Mouse (Mus musculus) layer of hippocampus, adult 2 months (tissue): Measurements from ENCODE around the gene Lix1l. TPM values are rescaled to one million over a fixed set of nuclear protein-coding genes. Genes with fewer than 3 reads are reported as not detected.
"Not testable (repeated sequence)": the region's sequence is repeated elsewhere in the genome, so short reads cannot be mapped to it uniquely, and the experiment has no call there.

Experiments used
- DNase-seq, 2 experiments: peaks; one replicate each; pipeline ENCODE4 v3.0.0; 2022; ENCODE audit warnings: low spot score in 2 of 2
- H3K27ac ChIP-seq: fragments of 200-600 bp; 2 replicates; pipeline ENCODE4 v1.8.1; 2022
- H3K4me3 ChIP-seq: fragments of 200-600 bp; 2 replicates; pipeline ENCODE4 v1.8.1; 2022; ENCODE audit warnings: mild to moderate bottlenecking
- CTCF ChIP-seq: fragments of 200-600 bp; conservative IDR thresholded peaks from 2 replicates; pipeline ENCODE4 v1.8.1; 2022; ENCODE audit warnings: antibody characterized with exemption, mild to moderate bottlenecking, moderate library complexity
- total RNA-seq, 2 experiments: library from RNA; stranded (reverse); gene quantifications; 2 replicates each; pipeline ENCODE4 v1.2.3; 2021

Gene Lix1l
- total RNA-seq, 2 experiments from 2014 or later, result 29.0 to 29.1 TPM

DNA sequence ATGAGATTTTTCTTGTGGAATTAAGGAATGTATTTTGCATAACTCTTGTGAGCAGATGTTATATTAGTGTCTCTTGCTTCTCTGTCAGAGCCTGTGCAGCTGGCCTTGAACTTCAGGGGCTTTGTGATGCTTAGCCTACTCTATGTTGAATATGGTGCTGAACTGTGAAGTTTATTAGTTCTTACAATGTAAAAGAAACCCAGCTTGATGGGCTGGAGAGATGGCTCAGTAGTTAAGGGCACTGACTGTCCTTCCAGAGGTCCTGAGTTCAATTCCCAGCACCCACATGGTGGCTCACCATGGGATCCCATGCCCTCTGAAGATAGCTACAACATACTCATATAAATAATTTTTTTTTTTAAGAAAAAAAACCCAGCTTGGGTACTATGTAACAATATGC lies 31.1 kb downstream of the Lix1l start:
- Histone ChIP-seq H3K4me3 (no peak overlapping the region), H3K27ac (no peak overlapping the region)
- no peak for TF ChIP-seq CTCF
- DNase-seq, result no peak

DNA sequence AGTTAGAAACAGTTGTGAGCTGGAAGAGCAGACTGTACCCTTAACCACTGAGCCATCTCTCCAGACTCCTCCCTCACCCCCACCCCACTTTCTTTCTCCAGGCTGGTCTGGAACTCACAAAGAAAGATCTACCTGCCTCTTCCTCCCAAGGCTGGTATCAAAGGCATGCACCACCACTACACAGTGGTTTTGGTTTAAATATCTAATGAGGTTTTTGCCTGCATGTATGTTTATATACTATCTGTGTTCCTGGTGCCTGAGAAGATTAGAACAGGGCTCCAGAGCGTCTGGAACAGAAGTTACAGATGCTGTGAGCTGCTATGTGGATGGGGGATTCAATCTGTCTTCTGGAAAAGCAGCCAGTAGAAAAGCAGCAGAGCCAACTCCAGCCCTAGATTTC lies 33.1 kb downstream of the Lix1l start:
- no peak overlapping the region for H3K4me3 ChIP-seq
- no peak for TF ChIP-seq CTCF
- no peak for DNase-seq
- no peak overlapping the region for H3K27ac ChIP-seq

DNA sequence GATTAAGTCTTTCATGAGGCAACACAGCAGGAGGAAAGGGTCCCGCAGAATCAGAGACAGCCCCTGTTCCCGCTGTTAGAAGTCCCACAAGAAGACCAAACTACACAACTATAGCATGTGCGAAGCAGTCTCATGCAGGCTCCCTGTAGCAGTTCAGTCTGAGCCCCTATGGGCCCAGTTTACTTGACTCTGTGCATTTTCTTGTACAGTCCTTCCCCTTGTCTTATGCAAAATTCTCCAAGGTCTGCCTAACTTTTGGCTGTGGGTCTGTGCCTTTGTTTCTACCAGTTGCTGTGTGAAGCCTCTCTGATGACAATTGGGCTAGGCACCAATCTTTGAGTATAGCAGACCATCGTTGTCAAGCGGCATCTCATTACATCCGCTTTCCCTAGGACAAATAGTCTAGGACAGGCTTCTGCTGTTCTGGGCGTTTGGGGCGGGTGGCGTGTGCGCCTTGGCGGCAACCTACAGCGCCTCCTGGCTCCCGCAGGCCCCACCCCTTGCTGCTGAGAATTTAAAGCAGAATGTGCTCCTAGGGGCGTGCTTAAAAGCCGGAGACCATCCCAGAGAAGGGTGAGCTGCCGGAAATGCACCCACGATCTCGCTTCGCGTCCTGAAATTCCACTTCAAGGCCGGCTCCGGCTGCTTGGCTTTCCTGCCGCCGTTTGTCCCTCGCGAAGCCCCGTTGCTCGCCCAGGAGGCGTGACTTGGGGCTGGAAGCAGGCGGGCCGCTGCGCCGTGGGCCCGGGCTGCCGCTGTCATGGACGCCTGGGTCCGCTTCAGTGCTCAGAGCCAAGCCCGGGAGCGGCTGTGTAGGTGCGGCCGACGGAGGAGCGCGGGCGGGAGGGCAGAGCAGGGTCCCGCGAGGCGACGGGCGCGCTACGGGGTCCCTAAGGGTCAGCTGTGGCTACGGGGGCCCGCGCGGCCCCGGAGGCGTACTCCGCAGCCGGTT lies 34.3 kb downstream of the Lix1l start, which contains the start of the genes Pex11b and Gm42957:
TSS of gene Pex11b (plus strand) at position 449 of the 952 bp plus-strand sequence.
TSS of gene Gm42957 (plus strand) at position 547 of the 952 bp plus-strand sequence.
- peak; percentile 61 for TF ChIP-seq CTCF
- H3K4me3 ChIP-seq, result peak within 1 kb of the TSS; percentile 95
- DNase-seq, result peak; percentile 84 to 86
- peak within 1 kb of the TSS; percentile 91 for H3K27ac ChIP-seq

DNA sequence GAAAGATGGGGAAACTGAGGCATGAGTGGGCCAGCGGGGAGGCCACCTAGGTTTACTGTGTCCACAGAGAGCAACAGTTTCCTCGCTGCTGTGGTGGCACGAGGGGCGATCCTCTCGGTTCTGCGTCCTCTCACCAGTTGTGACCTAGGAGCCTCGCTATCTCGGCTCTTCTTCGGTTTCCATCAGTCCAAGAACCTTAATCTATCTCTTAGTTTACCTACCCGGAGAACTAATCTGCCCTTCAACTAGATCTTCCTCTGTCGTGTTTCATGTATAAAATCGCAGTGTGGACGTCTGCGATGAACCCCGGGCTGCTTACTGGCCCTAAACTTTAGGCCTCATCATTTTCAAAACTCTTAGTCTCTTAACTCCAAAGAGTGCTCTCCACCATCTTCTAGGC lies 35.0 kb downstream of the Lix1l start:
- peak overlapping the region; percentile 91 for H3K27ac ChIP-seq
- DNase-seq, result no peak
- no peak for TF ChIP-seq CTCF
- H3K4me3 ChIP-seq, result peak overlapping the region; percentile 95

DNA sequence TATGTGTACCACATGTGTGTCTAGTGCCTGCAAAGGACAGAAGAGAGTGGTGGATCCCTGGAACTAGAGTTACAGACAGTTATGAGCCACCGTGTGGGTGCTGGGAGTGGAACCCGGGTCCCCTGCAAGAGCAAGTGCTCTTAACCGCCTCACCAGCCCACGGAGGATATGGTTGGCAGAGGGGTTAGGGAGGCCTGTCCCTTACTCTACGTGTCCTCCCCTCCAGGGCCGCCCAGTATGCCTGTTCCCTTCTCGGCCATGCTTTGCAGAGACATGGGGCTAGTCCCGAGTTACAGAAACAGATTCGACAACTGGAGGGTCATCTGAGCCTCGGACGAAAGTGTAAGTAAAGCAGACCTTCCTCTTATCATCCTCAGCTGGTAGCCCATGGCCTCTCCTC lies 35.5 kb downstream of the Lix1l start:
- H3K27ac ChIP-seq, result no peak overlapping the region
- peak overlapping the region; percentile 95 for H3K4me3 ChIP-seq
- TF ChIP-seq CTCF, result no peak

DNA sequence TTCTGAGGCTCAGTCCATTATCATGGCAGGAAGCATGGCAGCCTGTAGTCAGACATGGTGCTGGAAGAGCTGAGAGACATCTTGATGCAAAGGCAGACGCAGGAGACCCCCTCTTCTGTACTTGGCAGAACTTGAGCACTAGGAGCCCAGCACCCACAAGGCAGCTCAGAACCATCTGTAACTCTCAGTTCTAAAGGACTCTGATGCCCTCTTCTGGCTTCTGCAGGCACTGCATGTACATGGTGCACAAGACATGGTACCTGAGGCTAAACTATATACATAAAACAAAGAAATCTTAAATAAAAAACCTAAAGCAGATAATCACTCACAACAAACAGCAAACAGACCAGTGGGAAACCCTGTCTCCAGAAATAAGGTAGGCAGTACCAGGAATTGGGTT lies 38.3 kb downstream of the Lix1l start:
- DNase-seq, result peak in 1 of 2 experiments; percentile 56
- Histone ChIP-seq H3K27ac (no peak overlapping the region), H3K4me3 (no peak overlapping the region)
- peak; percentile 84 for TF ChIP-seq CTCF

More for the DNA sequence above, 35.5 kb downstream of the Lix1l start:
- DNase-seq, result no peak

DNA sequence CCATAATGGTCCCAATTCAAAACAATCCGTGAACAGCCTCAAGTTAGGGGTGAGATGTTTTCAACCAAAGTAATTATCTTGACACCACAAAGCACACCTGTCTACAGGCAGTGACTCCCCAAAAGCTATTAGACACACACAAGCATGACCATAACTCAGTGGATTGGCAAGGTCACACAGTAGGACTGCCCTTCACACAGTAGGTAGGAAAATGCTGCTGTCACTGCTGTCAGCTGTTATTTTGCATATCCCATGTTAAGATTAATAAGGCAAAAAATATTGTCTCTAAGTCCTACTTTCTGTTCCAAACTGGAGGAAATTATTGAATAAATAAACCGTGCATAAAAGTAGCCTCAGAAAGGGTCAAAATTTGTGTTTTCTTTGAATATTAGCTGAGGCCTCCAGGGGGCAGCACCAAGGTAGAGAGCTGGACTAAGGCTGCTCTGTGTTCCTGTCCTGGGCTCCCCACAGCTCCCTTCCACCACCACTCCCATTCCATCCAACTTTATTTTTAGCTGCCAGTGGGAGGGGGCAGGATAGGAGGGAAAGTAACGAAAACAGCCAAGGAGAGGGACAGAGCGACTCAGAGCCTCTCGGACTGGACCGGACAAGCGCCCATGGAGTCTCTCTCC lies 44.2 kb downstream of the Lix1l start, which contains the start of gene Itga10:
TSS of gene Itga10 (plus strand) at position 567 of the 632 bp plus-strand sequence.
- Histone ChIP-seq H3K4me3 (no peak within 1 kb of the TSS), H3K27ac (no peak within 1 kb of the TSS)
- TF ChIP-seq CTCF, result peak; percentile 83
- DNase-seq, result peak in 1 of 2 experiments; percentile 26

DNA sequence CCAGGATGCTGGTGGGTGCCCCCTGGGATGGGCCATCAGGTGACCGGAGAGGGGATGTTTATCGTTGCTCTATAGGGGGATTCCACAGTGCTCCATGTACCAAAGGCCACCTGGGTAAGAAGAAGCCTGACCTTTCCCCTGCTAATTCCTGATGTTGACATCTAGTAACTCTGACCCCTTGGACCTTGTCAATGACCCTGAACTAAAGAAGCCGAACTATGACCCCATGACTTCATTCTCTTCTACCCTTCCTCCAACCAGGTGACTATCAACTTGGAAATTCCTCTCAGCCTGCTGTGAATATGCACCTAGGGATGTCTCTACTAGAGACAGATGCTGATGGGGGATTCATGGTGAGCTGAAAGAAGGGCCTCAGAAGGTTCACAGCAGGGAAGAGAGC lies 46.4 kb downstream of the Lix1l start:
- DNase-seq, result no peak
- Histone ChIP-seq H3K4me3 (no peak overlapping the region), H3K27ac (no peak overlapping the region)
- TF ChIP-seq CTCF, result no peak

DNA sequence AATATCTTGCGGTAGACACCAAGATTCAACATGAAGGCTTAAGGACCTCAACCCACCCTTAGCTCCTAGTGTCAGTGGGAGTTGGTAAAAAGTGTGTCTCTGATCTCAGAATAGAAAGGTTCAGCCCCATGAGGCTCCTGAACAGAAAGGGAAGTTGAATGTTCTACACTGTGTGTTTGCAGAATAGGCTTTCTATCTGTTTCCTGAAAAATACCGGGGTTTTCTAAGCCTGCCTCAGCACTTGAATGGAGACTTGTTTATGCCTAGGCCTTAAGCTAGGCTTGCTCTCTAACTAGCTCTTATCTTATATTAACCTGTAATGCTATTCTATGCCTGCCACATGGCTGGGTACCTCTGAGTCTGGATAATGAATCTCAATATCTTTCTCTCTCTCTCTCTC lies 60.0 kb downstream of the Lix1l start:
- TF ChIP-seq CTCF, result no peak
- Histone ChIP-seq H3K27ac (no peak overlapping the region), H3K4me3 (no peak overlapping the region)
- DNase-seq, result no peak

DNA sequence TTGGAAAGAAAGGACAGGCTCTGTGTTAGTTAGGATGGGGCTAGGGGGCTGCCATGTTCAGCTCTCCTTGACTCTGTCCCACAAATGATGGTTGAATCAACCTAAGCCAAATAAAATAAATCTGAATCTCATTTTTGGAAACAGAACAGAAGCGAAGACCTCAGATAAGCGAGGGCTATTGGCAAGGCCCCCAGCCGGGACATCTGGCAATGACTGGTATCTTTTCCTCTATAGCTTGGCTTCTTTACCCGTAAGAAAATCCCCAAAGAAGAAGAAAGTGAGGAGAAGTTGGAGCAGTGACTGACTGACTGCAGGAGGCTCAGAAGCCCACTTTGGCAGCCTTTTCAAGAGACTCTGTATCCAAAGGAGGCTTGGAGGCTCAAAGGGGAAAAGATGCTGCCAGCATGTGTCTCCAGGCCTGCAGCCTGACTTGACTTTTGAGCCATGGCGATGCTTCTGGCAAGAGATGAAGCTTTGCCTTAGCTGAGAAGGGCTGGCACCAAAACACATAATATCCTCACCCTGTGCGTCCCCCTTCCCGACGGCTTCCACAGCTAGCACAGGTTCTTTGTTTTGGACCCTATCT lies 61.9 kb downstream of the Lix1l start:
- DNase-seq, result no peak
- no peak for TF ChIP-seq CTCF
- H3K27ac ChIP-seq, result peak overlapping the region; percentile 25; the same call in 1 of the 2 replicates
- no peak overlapping the region for H3K4me3 ChIP-seq

DNA sequence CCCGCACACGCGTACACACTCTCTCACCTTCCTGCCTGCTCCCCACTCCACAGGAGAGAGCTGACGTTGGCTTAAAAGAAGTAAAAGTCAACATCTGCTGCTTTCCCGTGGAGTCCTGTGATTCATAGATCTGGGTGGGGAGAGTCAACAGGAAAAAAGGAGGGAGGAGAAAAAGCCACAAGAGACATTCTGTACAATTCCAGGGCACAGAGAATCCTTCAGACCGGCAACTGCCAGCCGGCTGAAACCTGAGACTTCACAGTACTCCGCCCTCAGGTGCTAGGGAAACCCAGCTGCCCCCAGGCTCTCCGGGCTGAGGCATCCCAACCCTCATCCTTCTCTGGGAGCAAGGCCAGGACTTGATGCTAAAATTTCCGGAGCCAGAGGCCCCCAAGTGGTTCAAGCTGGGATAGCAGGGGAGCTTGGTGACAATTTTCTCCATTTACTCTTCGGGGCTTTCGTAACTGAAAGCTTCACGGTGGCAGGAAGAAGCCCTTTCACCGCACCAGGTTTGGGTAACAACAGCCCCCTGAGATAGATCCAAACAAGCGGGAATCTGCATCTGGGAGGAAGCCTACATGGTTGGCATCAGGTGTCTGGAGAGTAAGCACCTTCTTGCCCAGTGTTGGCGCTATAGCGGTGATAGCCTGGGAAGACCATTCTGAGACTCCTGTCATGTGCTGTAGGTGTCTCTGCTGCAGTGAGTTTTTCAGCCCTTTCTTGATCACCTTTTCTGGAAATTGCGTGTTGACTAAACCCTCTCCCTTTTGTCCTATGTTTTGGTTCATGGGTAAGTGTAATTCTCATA lies 62.7 kb downstream of the Lix1l start:
- DNase-seq, result peak; percentile 84 to 91
- peak overlapping the region; percentile 89 for H3K27ac ChIP-seq
- peak; percentile 99 for TF ChIP-seq CTCF
- H3K4me3 ChIP-seq, result peak overlapping the region; percentile 58

DNA sequence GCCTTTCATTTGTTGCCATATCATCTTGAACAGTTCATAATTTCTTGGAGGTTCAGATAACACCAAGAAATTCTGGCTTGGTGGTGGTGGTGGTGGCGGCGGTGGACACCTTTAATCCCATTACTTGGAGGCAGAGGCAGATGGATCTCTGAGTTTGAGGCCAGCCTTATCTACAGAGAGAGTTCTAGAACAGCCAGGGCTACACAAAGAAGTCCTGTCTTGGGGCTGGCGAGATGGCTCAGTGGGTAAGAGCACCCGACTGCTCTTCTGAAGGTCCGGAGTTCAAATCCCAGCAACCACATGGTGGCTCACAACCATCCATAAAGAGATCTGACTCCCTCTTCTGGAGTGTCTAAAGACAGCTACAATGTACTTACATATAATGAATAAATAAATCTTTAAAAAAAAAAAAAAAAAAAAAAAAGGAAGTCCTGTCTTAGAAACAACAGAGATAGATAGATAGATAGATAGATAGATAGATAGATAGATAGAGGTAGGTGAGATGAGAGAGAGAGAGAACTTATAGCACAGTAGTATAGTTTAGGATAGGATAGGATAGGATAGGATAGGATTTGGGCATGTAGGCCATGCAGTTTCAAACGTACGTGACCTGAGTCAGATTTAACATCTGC lies 64.9 kb downstream of the Lix1l start:
- H3K27ac ChIP-seq, H3K4me3 ChIP-seq, DNase-seq: not testable (repeated sequence)
